Mouse (Mus musculus) right cerebral cortex, adult 2 months (tissue): ENCODE measurements around the gene Nrd1.

Experiments used
- DNase-seq, 2 experiments: peaks; one replicate each; pipeline ENCODE4 v3.0.0; 2021 to 2022; ENCODE audit warnings: low spot score in 2 of 2

The Nrd1 gene

GRCm38 (mm10) chr4:108999999-109000950, at the start of gene Nrd1:
Nrd1 (plus strand) TSS chr4:109000655.
- DNase-seq, result peak; percentile 99

- no peak for DNase-seq
Measured at GRCm38 (mm10) chr4:108951663-108952062, 48.8 kb upstream of the Nrd1 start.

GRCm38 (mm10) chr4:108959696-108960095, 40.8 kb upstream of the Nrd1 start:
- DNase-seq, result no peak

GRCm38 (mm10) chr4:108960619-108961460, 39.6 kb upstream of the Nrd1 start:
- no peak for DNase-seq

GRCm38 (mm10) chr4:108963017-108963416, 37.4 kb upstream of the Nrd1 start:
- DNase-seq, result no peak

- no peak for DNase-seq
Measured at GRCm38 (mm10) chr4:108969517-108969916, 30.9 kb upstream of the Nrd1 start.

GRCm38 (mm10) chr4:108971054-108971453, 29.4 kb upstream of the Nrd1 start:
- no peak for DNase-seq

- peak; percentile 74 to 78 for DNase-seq
Measured at GRCm38 (mm10) chr4:108976458-108977071, 23.9 kb upstream of the Nrd1 start.

GRCm38 (mm10) chr4:108986833-108987472, 13.5 kb upstream of the Nrd1 start:
- no peak for DNase-seq

- DNase-seq, result no peak
Measured at GRCm38 (mm10) chr4:108987473-108987842, 13.0 kb upstream of the Nrd1 start.

GRCm38 (mm10) chr4:108989430-108989829, 11.0 kb upstream of the Nrd1 start:
- DNase-seq, result no peak

GRCm38 (mm10) chr4:108990032-108990431, 10.4 kb upstream of the Nrd1 start:
- no peak for DNase-seq

- no peak for DNase-seq
Measured at GRCm38 (mm10) chr4:108990571-108990970, 9.9 kb upstream of the Nrd1 start.

- no peak for DNase-seq
Measured at GRCm38 (mm10) chr4:108991811-108992210, 8.6 kb upstream of the Nrd1 start.

GRCm38 (mm10) chr4:108992978-108993377, 7.5 kb upstream of the Nrd1 start:
- no peak for DNase-seq

- DNase-seq, result peak; percentile 18 to 25
Measured at GRCm38 (mm10) chr4:109000961-109001360, 506 bp downstream of the Nrd1 start.

GRCm38 (mm10) chr4:109008046-109008445, 7.6 kb downstream of the Nrd1 start:
- no peak for DNase-seq

- DNase-seq, result no peak
Measured at GRCm38 (mm10) chr4:109014091-109014490, 13.6 kb downstream of the Nrd1 start.

GRCm38 (mm10) chr4:109017441-109017840, 17.0 kb downstream of the Nrd1 start:
- DNase-seq, result no peak

- DNase-seq, result no peak
Measured at GRCm38 (mm10) chr4:109019301-109019700, 18.8 kb downstream of the Nrd1 start.

- DNase-seq, result no peak
Measured at GRCm38 (mm10) chr4:109021976-109022375, 21.5 kb downstream of the Nrd1 start.

GRCm38 (mm10) chr4:109025061-109025460, 24.6 kb downstream of the Nrd1 start:
- DNase-seq, result no peak
